Mouse (Mus musculus) bone marrow, adult 2 months (tissue): ENCODE data around the gene Acad8.

Source experiments
- CTCF ChIP-seq: fragments of 200-500 bp; IDR thresholded peaks from 2 replicates; pipeline ENCODE4 v1.5.1; 2011; ENCODE audit warnings: low read length, control low read depth; ENCODE audit not compliant: control insufficient read depth, insufficient read depth
- POLR2A ChIP-seq: fragments of 200-500 bp; IDR thresholded peaks from 2 replicates; pipeline ENCODE4 v1.6.1; 2011; ENCODE audit warnings: low read depth, mild to moderate bottlenecking, control low read depth, low read length, borderline replicate concordance; ENCODE audit not compliant: control insufficient read depth

GRCm38 (mm10) chr9:26947790-26948189 is 51.6 kb downstream of the Acad8 start:
- TF ChIP-seq CTCF (no peak), POLR2A (no peak)
